Mouse (Mus musculus): ENCODE data around the gene Prim2.

The Prim2 gene

DNA sequence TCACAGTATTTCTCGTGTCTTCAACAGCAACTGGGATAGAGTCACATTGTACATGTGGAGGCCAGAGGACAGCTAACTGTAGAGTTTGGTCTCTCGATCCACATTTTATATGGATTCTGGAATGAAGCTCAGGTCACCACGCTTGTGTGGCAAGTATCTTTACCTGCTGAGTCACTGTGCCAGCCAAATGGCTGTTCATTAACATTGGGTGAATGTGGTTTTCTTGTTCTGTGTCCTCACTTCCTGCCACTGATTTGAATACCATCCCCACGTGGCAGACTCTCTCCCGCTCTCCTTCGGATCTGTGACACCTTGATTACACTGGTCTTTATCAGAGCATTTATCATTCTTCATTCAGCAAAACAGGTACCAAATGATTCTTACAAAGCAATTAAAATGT lies 198.5 kb downstream of the Prim2 start:
- DNase-seq = no peak

DNA sequence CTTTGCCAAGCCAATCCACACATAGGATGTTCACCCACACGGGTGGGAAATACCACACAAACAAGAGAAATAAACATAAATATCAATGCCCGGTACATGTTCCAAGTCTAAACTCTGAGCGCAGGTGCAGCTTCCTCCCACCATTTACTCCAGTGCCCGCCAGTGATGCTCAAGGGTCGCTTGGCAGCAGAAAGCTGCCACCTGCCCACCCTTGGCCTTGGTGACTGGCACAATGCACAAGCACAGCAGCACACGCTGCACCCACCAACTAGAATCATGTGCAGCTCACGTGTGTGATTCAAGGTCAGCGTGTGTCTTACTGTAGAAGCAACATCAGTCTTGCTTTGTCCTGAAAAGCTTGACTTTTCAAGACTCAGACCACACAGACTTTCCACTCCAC lies 199.4 kb downstream of the Prim2 start:
- no peak for DNase-seq

DNA sequence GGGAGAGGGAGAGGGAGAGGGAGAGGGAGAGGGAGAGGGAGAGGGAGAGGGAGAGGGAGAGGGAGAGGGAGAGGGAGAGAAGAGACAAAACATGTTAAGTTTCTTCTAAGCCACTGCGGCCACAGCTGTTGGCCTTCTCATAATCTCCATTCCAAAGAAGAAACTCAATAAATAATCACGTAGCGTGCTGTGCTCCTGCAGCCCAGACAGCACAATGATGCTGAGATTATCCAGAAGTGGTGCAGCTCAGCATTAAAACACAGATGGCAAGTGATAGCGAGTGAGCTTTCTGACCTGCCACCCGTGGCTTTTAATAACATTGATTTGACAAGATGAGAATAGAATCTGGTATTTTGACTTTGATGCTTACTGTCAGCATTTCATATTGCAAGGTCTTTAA lies 205.4 kb downstream of the Prim2 start:
- DNase-seq = no peak

DNA sequence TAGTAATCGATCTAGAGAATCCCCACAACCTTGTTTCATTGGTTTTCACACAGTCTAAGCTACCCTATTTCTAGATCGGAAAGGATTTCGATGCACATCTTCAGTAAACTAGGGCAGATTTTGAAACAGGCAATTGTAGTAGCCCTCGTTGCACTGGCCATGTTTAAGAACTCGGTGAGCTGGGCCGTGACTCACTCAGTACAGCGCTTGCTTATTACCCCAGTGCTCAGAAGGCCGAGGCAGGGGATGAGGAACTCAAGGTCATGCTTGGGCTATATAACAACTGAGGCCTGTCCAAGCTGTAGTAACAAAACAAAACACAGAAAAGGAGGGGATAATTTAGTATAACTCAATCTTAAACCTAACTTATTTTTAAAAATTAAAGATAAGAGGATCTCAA lies 208.9 kb downstream of the Prim2 start:
- no peak for DNase-seq

DNA sequence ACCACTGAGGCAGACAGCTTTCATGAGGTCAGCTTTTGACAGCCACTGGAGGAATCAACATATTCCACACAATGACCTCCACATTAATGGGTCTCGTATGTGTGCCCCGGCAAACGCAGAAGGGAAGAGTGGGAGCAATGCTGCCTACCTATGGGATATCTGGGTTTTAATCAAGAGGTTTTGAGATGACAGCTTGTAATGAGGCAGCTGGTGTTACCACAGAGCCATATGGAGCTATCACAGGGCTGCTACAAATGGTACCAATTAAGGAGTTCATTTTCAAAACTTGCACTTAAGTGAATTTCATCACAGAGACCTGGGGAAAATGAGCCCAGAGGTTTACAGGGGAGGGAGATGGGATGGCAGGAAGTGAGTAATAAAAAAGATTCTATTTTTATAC lies 209.3 kb downstream of the Prim2 start:
- no peak for DNase-seq

DNA sequence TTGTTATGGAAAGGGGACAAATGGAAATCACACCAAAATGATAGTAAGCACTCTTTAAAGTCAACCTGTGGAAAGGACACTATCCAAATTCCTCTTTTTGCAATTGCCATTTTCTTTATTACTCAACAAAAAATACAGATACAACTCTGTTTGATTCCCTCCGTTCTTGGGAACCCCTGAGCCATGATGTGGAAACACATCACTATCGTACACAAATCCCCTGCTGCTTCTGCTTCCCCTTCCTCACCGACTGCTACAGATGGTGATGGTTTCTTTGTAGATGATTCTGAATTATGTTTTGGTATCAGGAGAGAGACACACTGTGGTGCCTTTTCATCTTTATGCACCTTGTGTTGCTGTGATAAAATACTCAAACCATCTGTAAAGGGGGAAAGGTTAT lies 210.6 kb downstream of the Prim2 start:
- DNase-seq = no peak

DNA sequence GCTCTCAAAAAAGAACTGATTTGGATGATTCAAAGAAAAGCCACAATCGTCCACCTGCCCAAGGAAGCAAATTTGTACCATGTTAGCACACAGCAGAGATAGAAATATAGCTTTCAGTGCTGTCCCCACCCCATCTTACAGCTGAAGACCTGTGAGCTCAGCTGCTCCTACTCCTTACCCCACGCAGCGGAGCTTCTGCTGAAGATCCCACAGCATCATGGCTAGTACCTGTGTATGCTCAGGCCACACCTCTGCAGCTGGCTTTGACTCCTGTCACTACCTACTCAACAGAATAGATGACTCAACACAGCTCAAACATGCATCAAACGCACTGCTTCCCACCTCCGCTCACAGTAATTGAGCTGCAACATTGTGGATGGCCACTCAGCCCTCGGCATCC lies 215.3 kb downstream of the Prim2 start:
- DNase-seq = no peak

DNA sequence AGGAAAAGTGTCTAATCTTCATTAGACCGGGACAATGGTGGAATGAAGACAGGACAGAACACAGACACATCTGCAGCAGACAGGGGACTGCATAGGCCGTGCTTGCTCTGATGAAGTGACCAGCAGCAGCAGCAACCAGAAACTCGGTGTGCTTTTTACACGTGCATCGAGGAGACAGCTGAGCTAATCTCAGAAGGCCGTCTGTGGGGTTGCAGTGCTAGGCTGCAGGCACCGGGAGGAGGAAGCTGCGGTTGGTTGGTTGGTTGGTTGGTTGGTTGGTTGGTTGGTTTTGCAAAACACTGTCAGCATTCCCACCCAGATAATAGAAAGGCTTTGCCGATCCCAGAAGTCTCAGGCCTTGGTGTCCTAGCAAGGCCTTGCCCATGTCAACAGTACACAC lies 216.3 kb downstream of the Prim2 start:
- DNase-seq = no peak

DNA sequence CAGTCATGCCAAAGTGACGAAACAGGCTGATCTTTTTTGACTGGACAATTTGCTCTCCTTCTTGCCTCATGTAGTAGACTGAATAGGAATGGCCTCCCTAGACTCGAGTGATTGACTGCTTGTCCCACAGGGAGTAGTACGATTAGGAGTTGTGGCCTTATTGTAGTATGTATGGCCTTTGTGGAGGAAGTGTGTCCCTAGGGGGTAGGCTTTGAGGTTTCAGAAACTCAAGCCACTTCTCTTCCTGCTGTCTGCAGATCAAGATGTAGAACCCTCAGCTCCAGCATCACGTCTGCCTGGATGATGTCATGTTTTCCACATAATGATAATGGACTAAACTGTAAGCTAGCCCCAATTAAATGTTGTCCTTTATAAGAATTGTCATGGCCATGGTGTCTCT lies 222.4 kb downstream of the Prim2 start:
- no peak for DNase-seq

DNA sequence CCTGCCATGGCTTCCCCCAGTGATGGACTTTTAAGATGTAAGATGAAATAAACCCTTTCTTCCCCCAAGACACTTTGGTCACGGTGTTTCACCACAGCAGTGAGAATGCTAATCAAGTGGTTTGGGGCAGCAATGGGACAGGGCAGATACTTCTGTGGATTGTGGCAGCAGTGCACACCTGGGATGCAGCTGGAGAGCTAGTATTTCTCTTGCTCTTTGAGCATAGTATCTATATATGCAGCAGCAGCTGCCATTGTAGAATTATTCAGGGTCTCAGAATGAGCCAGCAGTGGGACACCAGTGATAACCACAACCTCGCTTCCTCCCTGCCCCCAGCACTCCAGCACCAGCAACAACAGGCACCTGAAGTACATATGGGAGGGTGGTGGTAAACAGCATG lies 233.4 kb downstream of the Prim2 start:
- no peak for DNase-seq

Measured in kidney, postnatal 36 days (tissue).